Mouse (Mus musculus) spleen, adult 2 months (tissue): Measurements from ENCODE around the gene Olfr97.

ENCODE experiments used
- CTCF ChIP-seq: fragments of 200-500 bp; IDR thresholded peaks from 2 replicates; pipeline ENCODE4 v1.5.1; 2011; ENCODE audit warnings: mild to moderate bottlenecking, inconsistent platforms; ENCODE audit not compliant: insufficient read depth, insufficient read length, insufficient replicate concordance; ENCODE audit errors: extremely low read depth
- POLR2A ChIP-seq: fragments of 200-500 bp; IDR thresholded peaks from 2 replicates; pipeline ENCODE4 v1.6.1; 2011; ENCODE audit warnings: low read depth, low read length, inconsistent platforms

DNA sequence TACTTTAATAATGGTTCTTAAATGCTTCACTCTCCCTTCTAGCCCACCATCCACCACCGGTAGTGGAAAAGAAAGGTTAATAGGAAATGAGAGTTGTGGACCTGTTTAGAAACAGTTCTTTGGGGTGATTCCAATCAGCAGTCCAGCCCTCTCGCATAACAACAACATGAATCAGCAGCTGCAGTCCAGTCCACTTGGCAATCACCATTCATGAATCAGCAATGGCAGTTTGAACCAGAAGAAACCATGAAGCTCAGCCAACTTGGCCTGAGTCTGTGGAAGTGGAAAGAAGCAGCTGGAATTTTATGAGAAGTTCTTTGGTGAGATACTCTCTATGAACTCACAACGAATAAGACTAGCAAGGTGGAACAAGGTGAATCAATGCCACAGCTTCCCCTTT lies 18.6 kb downstream of the Olfr97 start:
- TF ChIP-seq CTCF (no peak), POLR2A (no peak)
